Mouse (Mus musculus): ENCODE data around the gene Cib3.

DNA sequence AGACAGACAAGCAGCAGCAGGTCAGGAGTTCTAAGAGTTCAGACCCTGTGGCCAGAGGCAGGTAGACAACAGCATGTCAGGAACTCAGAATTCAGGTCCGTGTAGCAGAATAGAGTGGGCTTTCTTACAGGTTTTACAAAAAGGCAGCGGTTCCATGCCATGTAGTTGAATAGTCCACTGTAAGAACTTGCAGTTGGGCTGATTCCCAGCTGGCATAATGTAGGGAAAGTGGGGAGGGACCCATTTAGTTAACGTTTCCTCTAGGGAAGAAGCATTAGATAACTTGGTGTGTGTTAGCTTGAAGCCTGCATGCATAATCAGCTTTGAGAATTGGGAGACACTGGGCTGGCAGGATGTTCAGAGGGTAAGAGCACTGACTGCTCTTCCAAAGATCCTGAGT lies 53.9 kb downstream of the Cib3 start:
- TF ChIP-seq USF2 (IDR thresholded peaks at IDR 0.05; ENCODE audit: borderline replicate concordance in 1 of 2, insufficient read depth in 1 of 2, low read depth in 1 of 2, low read length in 2 of 2) (no peak), UBTF (IDR thresholded peaks at IDR 0.05; ENCODE audit: borderline replicate concordance, insufficient read depth, low read depth, low read length) (no peak), CTCF (IDR thresholded peaks at IDR 0.05 in 2 of 3, conservative IDR thresholded peaks at IDR 0.05 in 1 of 3; ENCODE audit: control insufficient read depth in 1 of 3, insufficient read depth in 1 of 3, low read depth in 2 of 3, low read length in 3 of 3, poor library complexity in 1 of 3, severe bottlenecking in 1 of 3) (no peak), TBP (IDR thresholded peaks at IDR 0.05; ENCODE audit: low read depth, low read length) (no peak), MYB (IDR thresholded peaks at IDR 0.05; ENCODE audit: low read depth, low read length) (no peak), EP300 (IDR thresholded peaks at IDR 0.05; ENCODE audit: low read depth in 1 of 2, low read length in 2 of 2) (no peak), MAX (IDR thresholded peaks at IDR 0.05; ENCODE audit: low read length) (no peak), MXI1 (IDR thresholded peaks at IDR 0.05; ENCODE audit: low read depth, low read length) (no peak), NRF1 (IDR thresholded peaks at IDR 0.05; ENCODE audit: insufficient read depth, low read depth, low read length, poor library complexity, severe bottlenecking) (no peak)
